Mouse (Mus musculus) liver, postnatal 0 days (tissue): ENCODE measurements around the gene Gm20441.

Experiments
- CTCF ChIP-seq: sonication (generic); IDR thresholded peaks from 2 replicates; pipeline ENCODE4 v1.5.1; 2016; ENCODE audit warnings: antibody characterized with exemption, low read depth
- EP300 ChIP-seq: IDR thresholded peaks from 2 replicates; pipeline ENCODE4 v1.6.1; 2016; ENCODE audit warnings: antibody characterized with exemption, low read depth, mild to moderate bottlenecking

DNA sequence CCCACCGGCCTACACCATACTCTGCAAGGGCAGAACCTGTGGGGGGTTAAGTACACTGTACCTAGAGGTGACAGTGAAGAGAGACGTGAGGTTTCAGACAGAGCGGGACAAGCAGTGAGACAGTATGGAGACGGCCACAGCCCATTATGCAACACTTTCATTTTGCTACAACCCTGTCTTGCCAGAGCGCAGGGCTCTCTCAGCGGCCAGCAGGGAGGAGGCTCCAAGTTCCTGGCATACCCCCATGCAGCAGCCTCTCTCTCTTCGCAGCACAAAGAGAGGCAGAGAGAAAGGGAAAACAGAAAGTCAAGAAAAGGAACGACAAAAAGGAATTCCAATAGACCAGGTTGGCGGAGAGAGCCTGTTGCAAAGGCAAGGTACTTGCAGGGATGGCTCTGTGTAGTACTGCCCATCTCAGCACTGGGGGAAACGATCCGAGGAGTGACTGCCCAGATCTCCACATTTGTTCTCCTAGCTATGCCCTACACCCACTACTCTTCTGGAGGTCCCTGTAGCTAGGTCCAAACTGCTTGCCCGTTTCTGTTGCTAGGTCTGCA, 16.9 kb upstream of the Gm20441 start:
- TF ChIP-seq EP300 = no peak
- TF ChIP-seq CTCF = no peak
